Mouse (Mus musculus) ovary, adult 18-20 months (tissue): ENCODE results near the gene Rps12.
A peak's percentile ranks its signal among the peaks of the same experiment; 100 is the strongest.
"Not testable (repeated sequence)": the region's sequence is repeated elsewhere in the genome, so short reads cannot be mapped to it uniquely, and the experiment has no call there.

Source experiments
- DNase-seq: peaks from one replicate; pipeline ENCODE4 v3.0.0; 2022; ENCODE audit warnings: low spot score, mixed read lengths

Rps12 gene

DNA sequence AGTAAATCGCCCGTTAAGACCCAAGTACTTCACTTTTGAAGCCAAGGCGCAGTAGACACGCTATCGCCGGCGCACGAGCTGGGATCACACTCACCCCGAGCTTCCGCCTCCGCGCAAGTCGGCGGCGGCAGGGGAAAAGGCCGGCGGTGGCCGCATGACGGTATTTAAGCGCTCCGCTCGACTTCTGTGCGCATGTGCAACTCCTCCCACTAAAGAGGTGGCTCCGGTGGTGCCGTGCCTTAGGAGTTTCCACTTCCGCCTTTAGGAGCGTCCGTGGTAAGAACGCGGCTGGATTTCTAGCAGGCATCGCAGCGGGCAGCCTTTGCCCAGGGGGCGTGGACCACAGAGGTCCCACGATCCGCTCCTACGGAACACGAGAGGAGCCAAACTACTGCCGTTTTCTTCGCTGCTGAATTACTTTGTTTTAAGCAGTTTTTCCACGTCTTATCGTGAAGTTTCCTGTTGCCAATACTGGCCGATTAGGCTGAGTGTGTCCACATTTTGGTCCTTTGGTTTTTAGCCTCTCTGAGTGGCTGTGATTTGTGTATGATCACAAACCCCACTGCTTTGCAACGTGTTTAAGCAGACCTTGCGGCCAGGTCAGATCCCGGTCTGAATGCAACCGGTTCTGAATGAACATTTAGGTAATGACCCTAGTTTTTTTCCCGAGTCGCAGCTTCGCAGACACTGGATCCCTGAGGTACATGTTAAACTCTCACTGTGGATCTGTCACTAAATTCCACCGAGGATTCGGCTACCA, at the start of gene Rps12:
TSS of gene Rps12 (minus strand) at position 214 of the 760 bp plus-strand sequence.
- peak; percentile 98 for DNase-seq

DNA sequence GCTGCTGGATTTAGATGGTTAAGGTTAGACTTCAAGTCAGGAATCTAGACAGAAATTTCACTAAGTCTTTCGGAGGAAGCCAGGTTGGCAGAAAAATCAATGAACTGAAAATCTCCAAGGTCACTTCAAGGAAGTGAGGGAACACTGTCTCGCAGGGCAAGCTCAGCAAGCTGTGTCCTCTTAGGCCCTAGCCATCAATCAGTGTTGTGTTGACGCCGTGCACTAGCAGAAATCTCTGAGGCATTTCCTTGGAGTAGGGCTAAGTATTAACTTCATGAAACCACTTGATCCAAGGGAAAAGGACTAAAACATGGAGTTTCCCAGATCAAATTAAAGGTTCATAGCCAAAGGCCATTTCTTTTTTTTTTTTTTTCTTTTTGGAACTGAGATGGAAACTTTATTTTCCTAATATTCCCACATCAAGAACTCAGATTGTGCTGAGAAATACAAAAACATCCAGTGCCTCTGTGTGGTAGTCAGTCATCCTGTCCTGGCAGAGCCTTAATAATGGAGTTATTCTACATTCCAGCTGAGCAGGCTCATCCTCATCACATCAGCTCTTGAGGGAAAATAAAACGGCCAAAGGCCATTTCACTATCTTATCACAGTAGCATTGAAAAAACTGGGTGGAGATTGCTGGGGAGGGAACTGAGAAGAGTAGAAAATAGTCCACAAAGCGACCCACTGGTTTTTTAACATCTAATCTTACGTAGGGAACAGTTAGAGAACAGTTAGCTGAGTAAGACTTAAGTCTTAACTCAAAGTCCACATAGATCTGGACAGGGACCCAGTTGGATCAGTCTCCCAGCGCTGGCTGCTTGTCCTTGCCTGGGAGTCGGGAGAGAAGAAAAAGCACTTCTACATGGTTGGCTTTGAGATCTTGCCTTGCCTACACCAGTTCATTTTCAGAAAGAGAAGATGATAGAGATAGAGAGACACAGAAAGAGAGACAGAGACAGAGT, 49.2 kb upstream of the Rps12 start:
- DNase-seq = no peak

DNA sequence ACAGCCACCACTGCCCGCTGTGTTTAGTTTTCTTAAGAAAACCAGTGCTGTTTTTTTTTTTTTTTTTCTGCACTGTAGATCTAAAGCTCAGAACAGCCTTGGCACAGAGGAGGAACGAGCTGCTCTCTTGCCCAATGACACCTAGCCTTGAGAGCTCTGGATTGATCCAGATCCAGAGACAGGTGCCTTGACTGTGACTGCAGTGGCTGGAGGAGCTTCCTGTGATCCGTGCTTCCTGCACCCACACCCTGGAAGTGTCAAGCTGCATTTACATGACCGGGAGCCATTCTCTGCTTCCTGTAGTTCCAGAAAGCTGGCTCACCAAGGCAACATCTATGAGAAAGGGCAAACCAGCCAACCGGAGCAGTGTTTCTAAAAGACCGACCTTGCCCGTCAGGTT, 39.4 kb upstream of the Rps12 start:
- DNase-seq = no peak

DNA sequence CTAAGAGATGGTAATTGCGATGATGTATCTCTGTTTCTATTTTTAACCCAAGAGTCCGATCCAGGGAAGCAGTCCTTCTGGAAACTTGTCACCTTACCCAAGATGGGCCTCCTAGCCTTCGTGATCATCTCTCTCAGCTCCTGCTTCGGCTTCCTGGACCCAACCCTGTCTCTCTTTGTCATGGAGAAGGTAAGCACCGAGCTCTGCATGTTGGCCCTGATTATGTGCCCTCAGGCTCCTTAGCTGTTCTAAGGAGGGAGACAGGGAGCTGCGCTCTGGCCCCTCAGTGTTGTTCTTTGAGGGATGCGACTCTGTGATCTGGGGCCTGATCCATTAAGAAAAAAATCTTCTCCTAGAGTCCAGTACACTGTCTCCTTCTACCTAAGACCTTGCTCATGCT, 29.2 kb upstream of the Rps12 start:
- DNase-seq = no peak

DNA sequence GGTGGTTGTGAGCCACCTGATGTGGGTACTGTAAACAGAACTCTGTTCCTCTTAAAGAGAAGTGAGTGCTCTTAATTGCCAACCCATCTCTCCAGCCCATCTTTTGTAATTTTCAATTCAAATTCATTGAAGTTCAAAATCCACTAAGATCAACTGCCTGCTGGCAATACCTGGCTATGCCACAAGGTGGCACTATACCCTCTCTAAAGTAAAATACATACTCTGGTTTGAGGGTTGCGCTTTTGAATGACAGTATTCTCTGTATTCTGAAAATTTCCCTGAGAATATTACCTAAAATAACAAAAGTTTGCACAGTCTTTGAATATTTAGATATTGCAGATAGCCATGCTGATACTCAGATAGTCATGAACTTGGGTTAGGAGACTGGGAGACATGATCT, 28.1 kb upstream of the Rps12 start:
- DNase-seq = peak; percentile 21

DNA sequence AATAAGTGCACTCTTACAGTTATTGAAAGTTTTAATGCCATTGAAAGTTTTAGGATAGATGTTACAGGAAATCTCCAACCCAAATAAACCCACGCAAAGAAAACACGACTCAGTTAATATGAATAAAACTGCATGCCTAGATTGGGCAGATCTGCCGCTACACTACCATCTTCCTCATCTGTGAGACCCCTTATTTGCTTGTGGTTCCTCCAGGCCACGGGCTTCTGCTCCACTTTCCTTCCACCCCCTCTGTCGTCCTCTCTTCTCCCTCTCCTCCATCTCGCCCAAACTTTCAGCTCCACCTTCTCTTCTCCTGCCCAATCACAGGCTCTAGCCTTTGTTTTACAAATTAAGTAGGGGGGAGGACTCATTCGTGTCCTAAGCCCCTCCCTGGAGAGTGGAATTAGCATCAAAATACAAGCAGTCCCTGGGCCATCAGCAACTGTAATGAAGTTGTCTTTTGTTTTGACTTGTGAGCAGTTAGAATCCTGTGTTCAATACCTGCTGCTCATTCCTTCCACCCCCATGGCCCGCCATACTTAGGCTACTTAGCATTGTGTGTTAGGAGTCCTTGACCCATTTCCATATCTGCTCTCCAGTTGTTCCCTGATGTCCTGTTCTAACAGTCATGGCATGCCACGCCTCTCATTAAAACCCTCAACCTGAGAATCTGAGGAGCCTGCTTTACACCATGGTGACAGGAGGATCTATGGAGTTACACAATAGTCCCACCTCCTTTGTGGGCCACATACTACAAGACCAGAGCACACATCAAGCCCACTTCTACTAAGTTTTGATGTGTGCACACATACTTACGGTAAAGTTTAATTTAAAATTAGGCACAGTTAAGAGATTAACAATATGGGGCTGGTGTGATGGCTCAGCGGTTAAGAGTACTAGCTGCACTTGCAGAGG, 26.0 kb upstream of the Rps12 start:
- DNase-seq = no peak

DNA sequence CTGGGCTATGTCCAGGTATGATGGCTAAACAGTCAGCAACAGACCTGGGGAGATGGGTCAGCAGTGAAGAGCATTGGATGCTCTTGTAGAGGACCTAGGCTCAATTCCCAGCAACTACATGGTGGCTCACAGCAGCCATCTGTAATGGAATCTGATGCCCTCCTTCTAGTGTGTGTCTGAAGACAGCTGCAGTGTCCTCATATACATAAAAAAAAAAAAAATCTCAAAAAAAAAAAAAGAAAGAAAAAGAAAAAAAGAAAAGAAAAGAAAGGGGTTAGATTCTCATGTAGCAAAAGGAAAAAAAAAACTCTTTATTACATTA, 25.3 kb upstream of the Rps12 start:
- no peak for DNase-seq

DNA sequence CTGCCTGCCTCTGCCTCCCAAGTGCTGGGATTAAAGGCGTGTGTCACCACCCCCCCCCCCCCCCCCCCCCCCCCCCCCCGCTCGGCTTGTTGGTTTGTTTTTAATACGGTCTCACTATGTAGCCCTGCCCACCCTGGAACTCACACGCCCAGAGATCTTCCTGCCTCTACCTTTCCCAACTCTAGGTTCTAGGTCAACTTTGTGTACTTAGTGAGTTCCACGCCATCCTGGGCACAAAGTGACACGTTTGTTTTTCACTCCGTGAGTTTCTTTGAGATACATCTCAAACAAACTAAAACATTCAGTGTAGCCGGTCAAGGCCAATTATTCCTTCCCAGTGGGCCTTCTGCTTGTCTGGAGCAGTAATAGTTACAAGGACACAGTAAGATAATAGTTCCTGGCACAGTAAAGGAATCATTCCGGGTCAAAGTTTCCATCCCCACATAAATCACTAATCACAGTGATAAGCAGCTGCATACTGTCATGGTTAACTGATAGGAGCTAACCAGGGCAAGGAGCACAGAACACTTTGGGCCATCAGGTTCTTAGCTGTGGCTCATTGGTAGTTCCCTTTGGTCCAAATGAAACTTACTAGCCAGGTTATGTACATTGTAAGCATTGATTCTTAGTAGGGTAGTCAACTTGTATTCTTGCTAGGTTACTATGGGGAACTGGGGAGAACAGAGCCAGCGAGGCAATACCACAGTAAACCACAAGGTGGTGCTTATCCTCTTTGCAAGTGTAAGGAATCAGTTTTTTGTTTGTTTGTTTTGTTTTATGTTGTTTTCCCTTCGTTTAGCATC, 24.8 kb upstream of the Rps12 start:
- peak; percentile 5 for DNase-seq

DNA sequence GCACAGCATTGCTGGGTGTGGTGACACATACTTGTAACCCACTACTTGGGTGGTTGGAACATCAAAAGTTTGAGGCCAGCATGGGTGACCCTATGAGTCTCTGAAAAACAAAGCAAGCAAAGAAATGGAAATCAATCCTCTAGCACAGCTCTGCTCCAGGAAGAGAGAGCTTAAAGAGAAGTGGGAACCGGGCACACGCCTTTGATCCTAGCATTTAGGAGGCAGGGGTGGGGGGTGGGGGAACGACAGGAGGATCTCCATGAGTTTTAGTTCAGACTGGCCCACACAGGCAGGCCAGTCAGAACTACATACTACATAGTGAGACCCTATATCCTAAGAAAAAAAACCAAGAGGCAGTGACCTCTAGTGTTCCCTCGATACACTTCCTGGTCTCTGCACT, 19.1 kb upstream of the Rps12 start:
- DNase-seq = no peak

DNA sequence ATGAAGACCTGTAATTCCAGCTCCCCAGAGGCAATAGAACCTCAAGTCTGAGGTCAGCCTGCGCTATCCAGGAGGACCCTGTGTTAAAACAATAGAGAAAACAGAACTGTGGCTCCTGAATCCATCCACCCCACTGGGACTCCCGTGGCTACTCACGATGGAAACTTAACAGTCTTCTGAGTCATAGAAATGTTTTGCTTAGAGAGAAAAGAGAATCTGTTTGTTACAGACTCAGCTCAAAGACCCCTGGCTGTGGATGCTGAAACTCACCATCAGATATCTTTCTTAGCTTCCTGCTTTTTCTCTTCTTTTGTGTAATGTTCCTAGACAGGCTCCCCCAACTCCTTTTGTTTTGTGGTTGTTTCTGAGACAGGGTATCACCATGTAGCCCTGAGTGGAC, 17.6 kb upstream of the Rps12 start:
- no peak for DNase-seq

DNA sequence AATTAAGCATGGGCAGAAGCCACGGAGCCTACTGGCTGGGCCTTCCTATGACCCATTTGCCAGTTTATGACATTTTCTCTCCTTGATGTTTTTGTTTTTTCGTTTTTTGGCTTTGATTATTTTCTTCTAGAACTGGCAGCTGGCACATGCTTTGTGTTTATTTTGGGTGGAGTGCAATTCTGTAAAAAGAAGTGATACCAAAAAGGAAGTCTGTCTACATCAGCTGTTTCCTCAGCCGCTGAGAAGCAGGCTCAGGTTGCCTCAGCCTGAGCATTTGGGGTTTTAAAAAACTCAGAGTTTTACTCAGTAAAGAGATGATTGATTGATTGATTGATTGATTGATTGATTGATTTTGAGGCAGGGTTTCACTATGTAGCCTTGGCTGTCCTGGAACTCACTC, 15.8 kb upstream of the Rps12 start:
- DNase-seq = no peak

DNA sequence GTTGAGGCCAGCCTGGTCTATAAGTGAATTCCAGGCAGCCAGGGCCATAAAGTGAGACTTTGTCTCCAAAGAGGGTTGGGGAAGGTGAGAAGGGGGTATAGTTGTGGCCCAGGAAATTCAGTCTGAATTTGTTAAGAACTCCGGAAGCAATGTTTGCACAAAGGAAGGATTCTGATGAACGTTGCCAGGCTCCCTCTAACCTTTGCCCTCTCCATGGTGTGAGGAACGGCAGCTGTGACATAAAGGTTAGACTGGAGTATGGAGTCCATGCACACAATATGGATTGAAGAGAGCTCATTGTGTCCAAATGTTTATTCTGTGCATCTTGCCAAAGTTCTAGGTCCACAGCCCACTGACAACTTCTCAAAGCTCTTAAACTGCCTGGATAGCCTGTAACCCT, 12.9 kb upstream of the Rps12 start:
- DNase-seq = no peak

DNA sequence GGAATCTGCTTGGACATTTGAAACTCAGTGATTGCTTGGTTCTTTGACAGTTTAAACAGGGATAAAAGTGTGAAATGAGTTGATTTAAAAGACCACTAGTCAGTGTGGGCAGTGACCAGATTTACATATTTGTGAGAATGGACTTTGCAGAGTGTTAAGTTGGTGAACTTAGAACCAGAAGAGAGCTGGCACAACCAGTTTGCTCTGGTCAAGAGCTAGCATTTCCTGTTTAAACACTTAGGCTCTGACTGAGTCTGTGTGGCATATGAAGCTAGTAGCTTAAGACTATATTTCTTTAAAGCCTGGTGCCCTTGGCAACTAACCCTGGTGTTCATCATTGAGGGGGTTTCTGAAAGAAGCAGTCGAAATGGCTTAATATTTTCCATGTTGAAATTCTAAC, 11.1 kb upstream of the Rps12 start:
- no peak for DNase-seq

DNA sequence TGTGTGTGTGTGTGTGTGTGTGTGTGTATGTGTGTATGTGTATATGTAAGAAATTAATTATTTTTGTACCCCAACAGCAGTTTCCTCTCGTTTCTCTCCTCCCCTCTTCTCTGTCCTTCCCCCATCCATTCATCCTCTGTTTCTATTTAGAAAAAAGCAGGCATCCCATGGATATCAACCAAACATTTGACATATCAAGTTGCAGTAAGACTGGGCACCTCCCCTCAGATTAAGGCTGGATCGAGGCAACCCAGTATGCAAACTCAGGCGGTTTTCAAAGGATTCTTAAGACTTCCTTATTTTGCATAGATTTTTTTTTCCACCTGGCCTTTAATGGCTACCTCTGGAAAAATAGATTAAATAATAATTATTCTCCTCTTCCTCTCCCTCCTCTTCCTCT, 10.5 kb upstream of the Rps12 start:
- DNase-seq = no peak

DNA sequence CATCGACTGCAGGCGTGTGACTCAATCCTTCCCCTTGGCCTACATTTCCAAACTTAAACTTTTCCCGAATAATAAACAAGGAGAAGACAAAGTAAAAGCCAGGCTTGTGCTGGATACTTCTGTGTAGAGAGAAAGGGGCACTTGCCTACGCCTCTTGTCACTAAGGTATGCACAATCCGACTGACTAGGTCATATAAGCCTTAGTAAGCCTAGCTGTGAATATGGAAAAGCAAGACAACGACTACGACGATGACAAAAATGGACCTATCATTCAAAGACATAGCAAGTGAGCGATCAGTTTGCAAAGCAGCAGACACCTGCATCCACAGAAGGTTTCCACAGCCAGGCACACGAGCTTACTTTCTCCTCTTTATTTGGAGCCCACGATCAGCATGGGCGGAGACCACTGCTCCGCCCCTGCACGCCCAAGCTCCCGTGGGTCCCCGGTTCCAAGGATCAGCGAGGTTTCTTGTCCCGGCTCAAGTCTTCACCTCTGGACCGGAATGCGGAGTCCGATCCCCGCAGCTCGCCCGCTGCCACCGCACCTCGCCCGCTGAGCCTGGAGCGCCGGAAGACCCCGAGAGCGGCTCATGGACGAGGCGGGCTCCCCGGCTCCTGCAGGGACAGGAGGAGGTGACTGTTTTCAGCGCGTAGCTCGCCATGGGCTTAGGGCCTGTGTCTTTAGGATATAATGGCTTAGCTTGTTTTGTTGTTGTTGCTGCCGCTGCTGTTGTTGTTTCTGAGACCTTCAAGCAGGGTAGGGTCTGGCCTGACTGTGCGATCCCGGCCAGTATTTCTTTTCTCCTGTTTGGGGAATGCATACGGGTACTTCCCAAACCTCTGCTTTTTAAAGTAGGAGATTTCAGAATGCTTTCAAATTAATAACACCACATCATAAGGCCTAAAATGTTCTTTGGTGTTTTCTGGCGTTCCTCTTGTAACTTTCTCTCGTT, 9.8 kb upstream of the Rps12 start, which contains the start of gene Slc18b1:
TSS of gene Slc18b1 (plus strand) at position 436 of the 953 bp plus-strand sequence.
- peak; percentile 26 for DNase-seq

DNA sequence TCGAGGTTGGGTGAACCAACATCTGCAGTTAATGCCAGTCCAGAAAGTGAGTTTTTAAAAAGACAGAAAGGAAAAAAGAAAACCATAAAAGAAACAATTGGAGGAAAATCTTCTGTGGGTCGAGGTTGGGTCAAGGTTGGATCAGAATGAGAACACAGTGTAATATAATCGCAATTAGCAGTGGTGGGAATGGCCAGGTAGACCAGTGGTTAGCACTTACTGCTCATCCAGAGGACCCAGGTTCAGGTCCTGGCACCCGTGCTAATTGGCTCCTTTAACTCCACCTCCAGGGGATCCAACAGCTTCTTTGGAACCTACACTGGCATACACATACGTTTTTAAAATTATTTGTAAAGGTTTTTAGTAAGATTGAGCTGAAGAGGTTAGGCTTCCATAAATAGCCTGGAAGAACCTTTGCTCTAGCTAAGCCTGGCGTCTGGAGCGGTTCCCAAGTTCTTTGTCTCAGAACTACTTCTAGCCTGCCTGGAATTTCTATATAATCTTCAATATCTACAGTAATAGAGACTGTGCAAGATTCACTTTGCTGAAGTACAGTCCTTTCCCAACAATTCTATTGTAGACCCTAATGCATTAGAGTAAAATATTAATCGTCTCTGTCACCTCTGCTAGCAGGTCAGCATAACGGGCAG, 8.9 kb upstream of the Rps12 start:
- no peak for DNase-seq

DNA sequence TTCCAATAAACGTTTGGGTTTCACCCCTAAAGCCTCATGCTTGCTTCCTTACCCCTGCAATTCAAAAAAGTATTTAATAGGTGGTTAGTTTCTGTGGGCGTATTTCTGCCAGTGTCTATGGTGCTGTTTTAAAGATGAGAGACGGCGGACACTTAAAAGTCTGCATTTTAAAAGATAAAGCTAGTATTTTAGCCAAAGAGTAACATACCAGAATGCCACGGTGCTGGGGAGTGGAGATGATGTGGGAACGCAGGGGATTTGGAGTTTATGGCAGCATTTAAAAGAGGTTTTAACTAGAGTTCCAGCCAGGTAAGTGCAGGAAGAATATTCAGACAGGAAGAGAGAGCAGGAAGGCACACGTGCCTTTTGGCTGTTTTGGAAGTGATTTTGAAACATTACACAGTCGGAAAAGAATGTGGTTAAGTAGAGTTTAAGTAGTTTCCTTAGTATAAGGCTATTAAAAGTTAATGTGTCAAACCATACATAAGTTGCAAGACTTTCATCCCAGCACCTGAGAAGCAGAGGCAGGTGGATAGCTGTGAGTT, 1.1 kb upstream of the Rps12 start:
- DNase-seq = no peak

DNA sequence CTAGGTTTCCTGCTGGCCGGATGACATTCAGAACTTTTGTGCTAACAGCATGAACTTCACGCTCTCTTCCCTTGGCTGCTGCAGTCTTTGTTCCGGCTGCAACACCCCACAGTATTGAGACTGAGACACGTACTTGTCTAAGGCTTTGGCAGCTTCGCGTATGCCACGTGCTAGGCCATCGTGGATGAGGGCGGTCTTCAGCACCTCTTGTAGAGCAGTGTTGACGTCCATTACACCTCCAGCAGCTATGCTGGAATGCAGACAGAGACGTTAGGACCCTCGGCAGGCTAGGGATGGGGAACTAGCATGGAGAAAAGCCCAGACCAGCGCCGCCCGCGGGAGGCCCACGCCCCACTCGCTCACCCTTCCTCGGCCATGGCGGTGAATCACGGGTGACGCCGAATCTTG, 440 bp downstream of the Rps12 start:
- not testable (repeated sequence) for DNase-seq

DNA sequence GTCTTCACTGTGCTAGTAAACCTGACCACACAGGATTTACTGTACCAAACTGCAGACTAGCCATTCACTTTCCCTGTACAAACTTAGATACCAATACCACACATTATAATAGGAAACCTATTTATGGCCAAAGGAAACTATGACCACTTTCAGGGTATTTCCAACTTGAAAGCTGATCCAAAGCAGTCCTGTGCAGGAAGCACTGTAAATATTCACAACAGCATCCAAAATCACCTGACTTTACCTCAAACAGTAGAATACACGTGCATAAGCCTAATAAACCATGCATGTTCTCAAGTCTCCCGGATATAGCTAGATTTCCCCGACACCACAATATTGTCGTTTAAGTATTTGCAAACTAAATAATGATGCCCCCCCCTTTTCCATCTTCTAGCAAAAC, 1.0 kb downstream of the Rps12 start:
- DNase-seq = no peak
